Mouse (Mus musculus): ENCODE data around the gene Gart. TPM values are rescaled to one million over a fixed set of nuclear protein-coding genes. Genes with fewer than 3 reads are reported as not detected.

The Gart gene
- polyA plus RNA-seq, 1 experiment from 2014 or later = 55.2 TPM

GRCm38 (mm10) chr16:91680656-91681055 is 33.9 kb upstream of the Gart start:
- ATAC-seq = no peak

GRCm38 (mm10) chr16:91678147-91678911 is 31.6 kb upstream of the Gart start:
- Histone ChIP-seq H3K9ac (ENCODE audit: low read depth, low read length) (no peak overlapping the region), H3K36me3 (ENCODE audit: control insufficient read depth, insufficient read depth, low read length) (peaks cover 42% of the 10 kb centered on the region), H3K4me3 (ENCODE audit: low read depth, low read length) (no peak overlapping the region), H3K4me1 (ENCODE audit: control insufficient read depth, insufficient read depth, low read length) (no peaks in the 10 kb centered on the region), H3K27me3 (ENCODE audit: control insufficient read depth, insufficient read depth, low read depth, low read length) (no peaks in the 10 kb centered on the region), H3K9me3 (replicated peaks; ENCODE audit: control insufficient read depth, low read length, poor library complexity, severe bottlenecking) (no peaks in the 10 kb centered on the region), H3K27ac (ENCODE audit: low read length) (no peak overlapping the region), H3K4me2 (ENCODE audit: low read length) (no peak overlapping the region)
- no peak for ATAC-seq
- 93% methylated on average over 5 of the region's 5 CpGs for WGBS

More at GRCm38 (mm10) chr16:91680656-91681055, 33.9 kb upstream of the Gart start:
- Histone ChIP-seq H3K4me2 (ENCODE audit: low read length) (no peak overlapping the region), H3K4me3 (ENCODE audit: low read depth, low read length) (no peak overlapping the region), H3K9me3 (replicated peaks; ENCODE audit: control insufficient read depth, low read length, poor library complexity, severe bottlenecking) (no peaks in the 10 kb centered on the region), H3K4me1 (ENCODE audit: control insufficient read depth, insufficient read depth, low read length) (no peaks in the 10 kb centered on the region), H3K36me3 (ENCODE audit: control insufficient read depth, insufficient read depth, low read length) (peaks cover 55% of the 10 kb centered on the region), H3K27ac (ENCODE audit: low read length) (no peak overlapping the region), H3K9ac (ENCODE audit: low read depth, low read length) (no peak overlapping the region), H3K27me3 (ENCODE audit: control insufficient read depth, insufficient read depth, low read depth, low read length) (no peaks in the 10 kb centered on the region)
- 80% methylated on average over 5 of the region's 5 CpGs for WGBS

- H3K4me1 ChIP-seq (ENCODE audit: control insufficient read depth, insufficient read depth, low read length) = no peaks in the 10 kb centered on the region
- no peak overlapping the region for H3K9ac ChIP-seq (ENCODE audit: low read depth, low read length)
- no peak for ATAC-seq
- 89% methylated on average over 4 of the region's 4 CpGs for WGBS
- no peaks in the 10 kb centered on the region for H3K27me3 ChIP-seq (ENCODE audit: control insufficient read depth, insufficient read depth, low read depth, low read length)
- H3K4me3 ChIP-seq (ENCODE audit: low read depth, low read length) = no peak overlapping the region
- no peaks in the 10 kb centered on the region for H3K9me3 ChIP-seq (replicated peaks; ENCODE audit: control insufficient read depth, low read length, poor library complexity, severe bottlenecking)
- no peak overlapping the region for H3K27ac ChIP-seq (ENCODE audit: low read length)
- peaks cover 42% of the 10 kb centered on the region for H3K36me3 ChIP-seq (ENCODE audit: control insufficient read depth, insufficient read depth, low read length)
- no peak overlapping the region for H3K4me2 ChIP-seq (ENCODE audit: low read length)
Observed at GRCm38 (mm10) chr16:91674500-91674899, 27.7 kb upstream of the Gart start.

DNA sequence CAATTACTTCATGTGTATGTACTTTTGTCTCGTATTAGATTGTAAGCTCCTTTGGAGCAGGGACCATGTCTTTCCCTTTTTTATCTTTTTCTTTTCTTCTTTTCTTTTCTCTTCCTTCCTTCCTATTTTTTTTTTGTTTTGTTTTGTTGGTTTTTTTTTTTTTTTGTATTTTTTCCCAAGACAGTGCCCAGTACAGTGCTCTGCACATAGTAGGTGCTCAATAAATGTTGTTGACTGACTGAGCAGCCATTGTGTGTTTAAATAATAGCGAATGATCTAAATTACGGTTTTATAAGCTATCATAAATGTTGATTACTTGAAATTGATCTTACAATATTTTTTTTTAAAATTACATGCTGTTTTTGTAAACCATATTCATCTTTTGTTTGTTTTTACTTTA is 17.0 kb upstream of the Gart start:
- Histone ChIP-seq H3K4me2 (ENCODE audit: low read length) (no peak overlapping the region), H3K27ac (ENCODE audit: low read length) (no peak overlapping the region), H3K9ac (ENCODE audit: low read depth, low read length) (no peak overlapping the region), H3K27me3 (ENCODE audit: control insufficient read depth, insufficient read depth, low read depth, low read length) (no peaks in the 10 kb centered on the region), H3K36me3 (ENCODE audit: control insufficient read depth, insufficient read depth, low read length) (peaks cover 48% of the 10 kb centered on the region), H3K9me3 (replicated peaks; ENCODE audit: control insufficient read depth, low read length, poor library complexity, severe bottlenecking) (no peaks in the 10 kb centered on the region), H3K4me1 (ENCODE audit: control insufficient read depth, insufficient read depth, low read length) (peaks cover 11% of the 10 kb centered on the region), H3K4me3 (ENCODE audit: low read depth, low read length) (no peak overlapping the region)
- 94% methylated on average over 3 of the region's 3 CpGs for WGBS
- no peak for ATAC-seq

GRCm38 (mm10) chr16:91662336-91662735 is 15.6 kb upstream of the Gart start:
- WGBS = 96% methylated on average over 16 of the region's 16 CpGs
- H3K4me3 ChIP-seq (ENCODE audit: low read depth, low read length) = no peak overlapping the region
- no peak overlapping the region for H3K4me2 ChIP-seq (ENCODE audit: low read length)
- H3K9ac ChIP-seq (ENCODE audit: low read depth, low read length) = no peak overlapping the region
- peaks cover 60% of the 10 kb centered on the region for H3K36me3 ChIP-seq (ENCODE audit: control insufficient read depth, insufficient read depth, low read length)
- no peak overlapping the region for H3K27ac ChIP-seq (ENCODE audit: low read length)
- ATAC-seq = no peak
- no peaks in the 10 kb centered on the region for H3K9me3 ChIP-seq (replicated peaks; ENCODE audit: control insufficient read depth, low read length, poor library complexity, severe bottlenecking)
- no peaks in the 10 kb centered on the region for H3K27me3 ChIP-seq (ENCODE audit: control insufficient read depth, insufficient read depth, low read depth, low read length)
- peaks cover 11% of the 10 kb centered on the region for H3K4me1 ChIP-seq (ENCODE audit: control insufficient read depth, insufficient read depth, low read length)

- ATAC-seq = no peak
- no peak overlapping the region for H3K27ac ChIP-seq (ENCODE audit: low read length)
Observed at GRCm38 (mm10) chr16:91661397-91661796, 14.6 kb upstream of the Gart start.

DNA sequence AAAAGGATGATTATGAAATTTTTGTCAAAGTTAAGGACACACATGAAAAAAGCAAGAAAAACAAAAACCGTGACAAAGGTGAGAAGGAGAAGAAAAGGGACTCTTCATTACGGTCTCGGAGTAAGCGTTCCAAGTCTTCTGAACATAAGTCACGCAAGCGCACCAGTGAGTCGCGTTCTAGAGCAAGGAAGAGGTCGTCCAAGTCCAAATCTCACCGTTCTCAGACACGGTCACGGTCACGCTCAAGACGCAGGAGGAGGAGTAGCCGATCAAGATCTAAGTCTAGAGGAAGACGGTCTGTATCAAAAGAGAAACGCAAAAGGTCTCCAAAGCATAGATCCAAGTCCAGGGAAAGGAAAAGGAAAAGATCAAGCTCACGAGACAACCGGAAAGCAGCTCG is 13.0 kb upstream of the Gart start:
- 96% methylated on average over 20 of the region's 20 CpGs for WGBS
- no peak for ATAC-seq
- Histone ChIP-seq H3K36me3 (ENCODE audit: control insufficient read depth, insufficient read depth, low read length) (peaks cover 70% of the 10 kb centered on the region), H3K9me3 (replicated peaks; ENCODE audit: control insufficient read depth, low read length, poor library complexity, severe bottlenecking) (no peaks in the 10 kb centered on the region), H3K27me3 (ENCODE audit: control insufficient read depth, insufficient read depth, low read depth, low read length) (no peaks in the 10 kb centered on the region), H3K4me1 (ENCODE audit: control insufficient read depth, insufficient read depth, low read length) (peaks cover 11% of the 10 kb centered on the region), H3K4me2 (ENCODE audit: low read length) (no peak overlapping the region), H3K27ac (ENCODE audit: low read length) (no peak overlapping the region), H3K4me3 (ENCODE audit: low read depth, low read length) (no peak overlapping the region), H3K9ac (ENCODE audit: low read depth, low read length) (no peak overlapping the region)

More at GRCm38 (mm10) chr16:91661397-91661796, 14.6 kb upstream of the Gart start:
- Histone ChIP-seq H3K9me3 (replicated peaks; ENCODE audit: control insufficient read depth, low read length, poor library complexity, severe bottlenecking) (no peaks in the 10 kb centered on the region), H3K4me2 (ENCODE audit: low read length) (no peak overlapping the region), H3K27me3 (ENCODE audit: control insufficient read depth, insufficient read depth, low read depth, low read length) (no peaks in the 10 kb centered on the region), H3K4me3 (ENCODE audit: low read depth, low read length) (no peak overlapping the region), H3K36me3 (ENCODE audit: control insufficient read depth, insufficient read depth, low read length) (peaks cover 63% of the 10 kb centered on the region), H3K4me1 (ENCODE audit: control insufficient read depth, insufficient read depth, low read length) (peaks cover 11% of the 10 kb centered on the region), H3K9ac (ENCODE audit: low read depth, low read length) (no peak overlapping the region)
- 29% methylated on average over 1 of the region's 1 CpGs for WGBS

GRCm38 (mm10) chr16:91658471-91658870 is 11.7 kb upstream of the Gart start:
- 96% methylated on average over 5 of the region's 5 CpGs for WGBS
- no peak for ATAC-seq
- H3K27ac ChIP-seq (ENCODE audit: low read length) = no peak overlapping the region

DNA sequence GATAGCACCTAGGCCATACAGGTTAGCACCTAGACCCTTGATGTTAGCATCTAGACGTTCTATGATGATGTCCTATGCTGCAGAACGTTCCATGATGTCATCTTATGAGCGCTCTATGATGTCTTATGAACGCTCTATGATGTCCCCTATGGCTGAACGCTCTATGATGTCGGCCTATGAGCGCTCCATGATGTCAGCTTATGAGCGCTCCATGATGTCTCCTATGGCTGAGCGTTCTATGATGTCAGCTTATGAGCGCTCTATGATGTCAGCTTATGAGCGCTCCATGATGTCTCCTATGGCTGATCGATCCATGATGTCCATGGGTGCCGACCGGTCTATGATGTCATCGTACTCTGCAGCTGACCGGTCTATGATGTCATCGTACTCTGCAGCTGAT is 10.5 kb upstream of the Gart start:
- Histone ChIP-seq H3K27me3 (ENCODE audit: control insufficient read depth, insufficient read depth, low read depth, low read length) (no peaks in the 10 kb centered on the region), H3K4me3 (ENCODE audit: low read depth, low read length) (no peak overlapping the region), H3K9me3 (replicated peaks; ENCODE audit: control insufficient read depth, low read length, poor library complexity, severe bottlenecking) (no peaks in the 10 kb centered on the region), H3K27ac (ENCODE audit: low read length) (no peak overlapping the region), H3K9ac (ENCODE audit: low read depth, low read length) (no peak overlapping the region), H3K4me1 (ENCODE audit: control insufficient read depth, insufficient read depth, low read length) (peaks cover 14% of the 10 kb centered on the region), H3K4me2 (ENCODE audit: low read length) (no peak overlapping the region), H3K36me3 (ENCODE audit: control insufficient read depth, insufficient read depth, low read length) (peaks cover 67% of the 10 kb centered on the region)
- peak; percentile 45; the same call in 1 of the 2 replicates for ATAC-seq
- WGBS = 99% methylated on average over 17 of the region's 17 CpGs

More at GRCm38 (mm10) chr16:91658471-91658870, 11.7 kb upstream of the Gart start:
- no peak overlapping the region for H3K4me3 ChIP-seq (ENCODE audit: low read depth, low read length)
- H3K36me3 ChIP-seq (ENCODE audit: control insufficient read depth, insufficient read depth, low read length) = peaks cover 68% of the 10 kb centered on the region
- H3K9ac ChIP-seq (ENCODE audit: low read depth, low read length) = no peak overlapping the region
- H3K9me3 ChIP-seq (replicated peaks; ENCODE audit: control insufficient read depth, low read length, poor library complexity, severe bottlenecking) = no peaks in the 10 kb centered on the region
- H3K4me2 ChIP-seq (ENCODE audit: low read length) = no peak overlapping the region
- H3K4me1 ChIP-seq (ENCODE audit: control insufficient read depth, insufficient read depth, low read length) = peaks cover 11% of the 10 kb centered on the region
- no peaks in the 10 kb centered on the region for H3K27me3 ChIP-seq (ENCODE audit: control insufficient read depth, insufficient read depth, low read depth, low read length)

Data from midbrain, embryonic 16.5 days (tissue).